Mouse (Mus musculus): ENCODE data around the gene Gm26602. TPM values are rescaled to one million over a fixed set of nuclear protein-coding genes. Genes with fewer than 3 reads are reported as not detected.
"Not testable (repeated sequence)": the region's sequence is repeated elsewhere in the genome, so short reads cannot be mapped to it uniquely, and the experiment has no call there.

Gene Gm26602
- polyA plus RNA-seq, 1 experiment from 2014 or later: 15.7 TPM

- peaks cover 30% of the 10 kb centered on the region for H3K4me1 ChIP-seq (replicated peaks)
- H3K27ac ChIP-seq: no peak within 1 kb of the TSS
- WGBS: 78% methylated on average over 6 of the region's 6 CpGs
- peaks cover 7% of the 10 kb centered on the region for H3K27me3 ChIP-seq
- no peak for ATAC-seq (replicated peaks; ENCODE audit: insufficient number of reproducible peaks, insufficient read depth, low FRiP score, low read depth)
- no peaks in the 10 kb centered on the region for H3K36me3 ChIP-seq
- H3K4me3 ChIP-seq: no peak within 1 kb of the TSS
- H3K9me3 ChIP-seq (replicated peaks): no peaks in the 10 kb centered on the region
- H3K9ac ChIP-seq: no peak within 1 kb of the TSS
- H3K4me2 ChIP-seq: no peak within 1 kb of the TSS
Observed at GRCm38 (mm10) chr10:79886054-79886453, 24.6 kb upstream of the Gm26602 start, which contains the start of gene Elane. Gene Elane (plus strand): TSS chr10:79886247.

- Histone ChIP-seq H3K4me3 (no peak overlapping the region), H3K4me1 (replicated peaks) (peaks cover 27% of the 10 kb centered on the region), H3K9ac (no peak overlapping the region), H3K4me2 (no peak overlapping the region), H3K27ac (no peak overlapping the region), H3K36me3 (no peaks in the 10 kb centered on the region), H3K27me3 (peaks cover 9% of the 10 kb centered on the region; the same call in 1 of the 2 replicates), H3K9me3 (replicated peaks) (no peaks in the 10 kb centered on the region)
- ATAC-seq (replicated peaks; ENCODE audit: insufficient number of reproducible peaks, insufficient read depth, low FRiP score, low read depth): no peak
- 78% methylated on average over 8 of the region's 8 CpGs for WGBS
Observed at GRCm38 (mm10) chr10:79886611-79887010, 24.0 kb upstream of the Gm26602 start.

DNA sequence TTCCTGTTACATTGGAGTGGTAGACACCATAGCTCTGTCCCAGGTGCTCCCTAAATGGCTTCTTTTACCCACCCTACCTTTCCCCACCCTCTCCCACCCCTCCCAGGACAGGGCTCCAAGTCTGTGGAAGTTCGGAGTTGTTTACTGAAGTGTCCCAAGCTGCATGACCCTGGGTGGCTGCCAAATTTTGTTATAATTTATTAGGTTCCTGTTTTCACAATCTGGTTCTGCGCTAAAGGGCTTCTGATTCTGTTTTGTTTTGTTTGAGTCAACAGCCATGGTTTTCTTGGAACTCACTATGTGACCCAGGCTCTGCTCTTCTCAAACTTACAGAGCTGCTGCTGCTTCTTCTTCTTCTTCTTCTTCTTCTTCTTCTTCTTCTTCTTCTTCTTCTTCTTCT is 21.3 kb upstream of the Gm26602 start:
- H3K27ac ChIP-seq: no peak overlapping the region
- 74% methylated on average over 2 of the region's 2 CpGs for WGBS
- no peaks in the 10 kb centered on the region for H3K36me3 ChIP-seq
- no peak overlapping the region for H3K4me2 ChIP-seq
- H3K27me3 ChIP-seq: peaks cover 6% of the 10 kb centered on the region; the same call in 1 of the 2 replicates
- no peaks in the 10 kb centered on the region for H3K9me3 ChIP-seq (replicated peaks)
- no peak for ATAC-seq (replicated peaks; ENCODE audit: insufficient number of reproducible peaks, insufficient read depth, low FRiP score, low read depth)
- H3K4me1 ChIP-seq (replicated peaks): peaks cover 4% of the 10 kb centered on the region
- no peak overlapping the region for H3K4me3 ChIP-seq
- no peak overlapping the region for H3K9ac ChIP-seq

DNA sequence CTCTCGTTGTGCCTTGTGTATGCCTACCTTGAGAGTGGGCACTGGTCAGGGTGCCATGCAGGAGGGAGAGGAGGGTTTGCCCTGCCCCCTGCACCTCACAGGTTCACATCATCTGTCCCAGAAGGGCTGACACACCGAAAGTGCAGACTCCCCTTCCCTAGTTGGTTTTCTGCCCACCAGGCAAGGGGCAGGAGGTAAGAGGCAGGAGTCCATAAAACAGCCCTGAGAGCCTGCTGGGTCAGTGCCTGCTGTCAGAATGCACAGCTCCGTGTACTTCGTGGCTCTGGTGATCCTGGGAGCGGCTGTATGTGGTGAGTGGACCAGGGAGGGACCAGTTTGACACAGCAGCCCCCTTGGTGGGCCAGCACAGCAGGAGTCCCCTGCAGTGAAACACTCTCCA is 20.0 kb upstream of the Gm26602 start, which contains the start of gene Cfd:
Cfd (plus strand) TSS at position 184 of the 400 bp plus-strand sequence.
- Histone ChIP-seq H3K36me3 (peaks cover 8% of the 10 kb centered on the region; the same call in 1 of the 2 replicates), H3K9ac (no peak within 1 kb of the TSS), H3K4me2 (no peak within 1 kb of the TSS), H3K9me3 (replicated peaks) (no peaks in the 10 kb centered on the region), H3K27me3 (peaks cover 6% of the 10 kb centered on the region; the same call in 1 of the 2 replicates), H3K4me3 (no peak within 1 kb of the TSS), H3K4me1 (replicated peaks) (0 out of 2 replicates have a peak, but pooled peaks cover 2% of the 10 kb centered on the region), H3K27ac (no peak within 1 kb of the TSS)
- no peak for ATAC-seq (replicated peaks; ENCODE audit: insufficient number of reproducible peaks, insufficient read depth, low FRiP score, low read depth)
- WGBS: 33% methylated on average over 5 of the region's 5 CpGs

DNA sequence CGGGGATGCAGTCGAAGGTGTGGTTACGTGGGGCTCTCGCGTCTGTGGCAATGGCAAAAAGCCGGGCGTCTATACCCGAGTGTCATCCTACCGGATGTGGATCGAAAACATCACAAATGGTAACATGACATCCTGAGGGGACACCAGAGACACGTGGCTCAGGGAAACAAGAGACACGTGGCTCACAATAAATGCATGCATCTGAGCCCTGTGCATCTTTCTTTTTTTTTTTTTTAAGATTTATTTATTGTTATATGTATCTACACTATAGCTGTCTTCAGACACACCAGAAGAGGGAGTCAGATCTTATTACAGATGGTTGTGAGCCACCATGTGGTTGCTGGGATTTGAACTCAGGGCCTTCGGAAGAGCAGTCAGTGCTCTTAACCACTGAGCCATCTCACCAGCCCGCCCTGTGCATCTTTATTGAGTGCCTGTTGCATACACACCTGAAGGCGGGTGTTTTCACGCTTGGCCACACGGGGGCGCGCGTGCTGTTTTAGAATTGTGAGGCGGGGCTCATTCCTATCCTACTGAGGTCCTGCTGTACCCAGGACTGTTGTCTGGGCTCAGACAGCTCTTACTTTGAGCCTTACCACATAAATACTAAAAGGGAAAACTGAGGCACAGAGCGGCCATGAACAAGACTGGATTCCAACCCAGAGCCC is 18.1 kb upstream of the Gm26602 start:
- WGBS: 42% methylated on average over 22 of the region's 22 CpGs
- not testable (repeated sequence) for H3K4me1 ChIP-seq (replicated peaks); H3K27ac ChIP-seq; H3K9ac ChIP-seq; H3K4me3 ChIP-seq; H3K4me2 ChIP-seq; H3K27me3 ChIP-seq; H3K9me3 ChIP-seq (replicated peaks)
- H3K36me3 ChIP-seq: peaks cover 24% of the 10 kb centered on the region
- peak; percentile 59; the same call in 1 of the 2 replicates for ATAC-seq (replicated peaks; ENCODE audit: insufficient number of reproducible peaks, insufficient read depth, low FRiP score, low read depth)

- WGBS: 90% methylated on average over 16 of the region's 16 CpGs
- ATAC-seq (replicated peaks; ENCODE audit: insufficient number of reproducible peaks, insufficient read depth, low FRiP score, low read depth): no peak
- Histone ChIP-seq H3K9ac (no peak overlapping the region), H3K4me3 (no peak overlapping the region), H3K4me2 (no peak overlapping the region), H3K9me3 (replicated peaks) (no peaks in the 10 kb centered on the region), H3K27ac (no peak overlapping the region), H3K27me3 (peaks cover 1% of the 10 kb centered on the region; the same call in 1 of the 2 replicates), H3K4me1 (replicated peaks) (0 out of 2 replicates have a peak, but pooled peaks cover 2% of the 10 kb centered on the region), H3K36me3 (peaks cover 44% of the 10 kb centered on the region)
Observed at GRCm38 (mm10) chr10:79896306-79896705, 14.3 kb upstream of the Gm26602 start.

DNA sequence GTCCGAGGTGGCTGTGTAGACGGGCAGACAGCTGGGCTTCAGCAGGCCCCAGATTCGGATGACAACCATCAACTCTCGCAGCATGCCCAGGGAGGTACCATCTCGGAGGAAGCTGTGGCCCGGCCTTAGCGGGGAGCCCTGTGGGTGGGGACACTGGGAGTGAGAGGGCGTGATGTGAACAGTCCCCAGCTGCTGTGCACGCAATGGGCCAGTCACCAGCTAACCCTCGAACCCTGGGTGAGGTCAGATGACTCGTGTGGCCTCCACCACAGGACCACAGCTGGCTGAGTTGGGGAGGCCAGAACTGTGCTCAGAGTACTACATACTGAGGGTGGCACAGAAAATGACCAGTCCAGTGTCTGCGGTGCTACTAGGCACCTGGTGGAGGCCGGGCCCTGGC is 13.8 kb upstream of the Gm26602 start:
- Histone ChIP-seq H3K4me2 (no peak overlapping the region), H3K9ac (no peak overlapping the region), H3K4me1 (replicated peaks) (0 out of 2 replicates have a peak, but pooled peaks cover 2% of the 10 kb centered on the region), H3K9me3 (replicated peaks) (no peaks in the 10 kb centered on the region), H3K36me3 (peaks cover 44% of the 10 kb centered on the region), H3K27ac (no peak overlapping the region), H3K4me3 (no peak overlapping the region), H3K27me3 (no peaks in the 10 kb centered on the region)
- WGBS: 87% methylated on average over 13 of the region's 13 CpGs
- no peak for ATAC-seq (replicated peaks; ENCODE audit: insufficient number of reproducible peaks, insufficient read depth, low FRiP score, low read depth)

- no peak for ATAC-seq (replicated peaks; ENCODE audit: insufficient number of reproducible peaks, insufficient read depth, low FRiP score, low read depth)
- Histone ChIP-seq H3K9me3 (replicated peaks) (no peaks in the 10 kb centered on the region), H3K4me1 (replicated peaks) (0 out of 2 replicates have a peak, but pooled peaks cover 2% of the 10 kb centered on the region), H3K4me2 (no peak overlapping the region), H3K4me3 (no peak overlapping the region), H3K27me3 (no peaks in the 10 kb centered on the region), H3K36me3 (peaks cover 50% of the 10 kb centered on the region), H3K9ac (no peak overlapping the region), H3K27ac (no peak overlapping the region)
- 54% methylated on average over 20 of the region's 20 CpGs for WGBS
Observed at GRCm38 (mm10) chr10:79897316-79898245, 13.1 kb upstream of the Gm26602 start.

DNA sequence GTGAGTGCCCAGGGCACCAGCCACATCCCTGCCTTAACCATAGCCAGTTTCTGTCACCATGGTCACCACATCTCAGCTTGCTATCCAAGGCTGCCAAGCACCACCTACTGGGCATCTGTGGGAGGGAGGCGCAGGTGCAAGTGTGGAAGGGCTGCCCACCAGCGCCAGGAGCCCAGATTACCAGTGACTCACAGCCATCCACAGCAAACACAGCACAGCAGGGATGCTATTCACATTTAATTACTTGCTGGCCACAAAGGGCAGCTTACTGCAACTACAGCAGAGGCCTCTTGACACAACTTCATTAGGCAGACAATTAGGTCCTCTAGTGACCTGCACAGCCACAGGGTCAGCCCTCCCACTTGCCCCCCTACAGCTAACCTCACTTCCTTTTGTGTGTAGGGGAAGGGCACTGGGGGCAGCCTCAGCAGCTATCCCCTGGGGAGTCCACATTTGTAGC is 9.7 kb upstream of the Gm26602 start:
- no peak for ATAC-seq (replicated peaks; ENCODE audit: insufficient number of reproducible peaks, insufficient read depth, low FRiP score, low read depth)
- 52% methylated on average over 2 of the region's 2 CpGs for WGBS
- no peaks in the 10 kb centered on the region for H3K9me3 ChIP-seq (replicated peaks)
- no peak overlapping the region for H3K27ac ChIP-seq
- H3K4me1 ChIP-seq (replicated peaks): no peaks in the 10 kb centered on the region
- no peaks in the 10 kb centered on the region for H3K27me3 ChIP-seq
- no peak overlapping the region for H3K9ac ChIP-seq
- peaks cover 70% of the 10 kb centered on the region for H3K36me3 ChIP-seq
- H3K4me2 ChIP-seq: no peak overlapping the region
- H3K4me3 ChIP-seq: no peak overlapping the region

- H3K27me3 ChIP-seq: no peaks in the 10 kb centered on the region
- no peak for ATAC-seq (replicated peaks; ENCODE audit: insufficient number of reproducible peaks, insufficient read depth, low FRiP score, low read depth)
- no peak overlapping the region for H3K27ac ChIP-seq
- no peak overlapping the region for H3K4me2 ChIP-seq
- peaks cover 53% of the 10 kb centered on the region for H3K36me3 ChIP-seq
- peaks cover 10% of the 10 kb centered on the region for H3K4me1 ChIP-seq (replicated peaks)
- no peaks in the 10 kb centered on the region for H3K9me3 ChIP-seq (replicated peaks)
- no peak overlapping the region for H3K4me3 ChIP-seq
- WGBS: 94% methylated on average over 9 of the region's 9 CpGs
- H3K9ac ChIP-seq: no peak overlapping the region
Observed at GRCm38 (mm10) chr10:79906712-79907111, 3.9 kb upstream of the Gm26602 start.

GRCm38 (mm10) chr10:79907415-79907814 is 3.2 kb upstream of the Gm26602 start:
- Histone ChIP-seq H3K4me3 (no peak overlapping the region), H3K4me1 (replicated peaks) (peaks cover 10% of the 10 kb centered on the region), H3K9me3 (replicated peaks) (no peaks in the 10 kb centered on the region), H3K9ac (no peak overlapping the region), H3K27me3 (no peaks in the 10 kb centered on the region), H3K4me2 (no peak overlapping the region), H3K36me3 (peaks cover 49% of the 10 kb centered on the region), H3K27ac (no peak overlapping the region)
- ATAC-seq (replicated peaks; ENCODE audit: insufficient number of reproducible peaks, insufficient read depth, low FRiP score, low read depth): no peak
- WGBS: 94% methylated on average over 10 of the region's 10 CpGs

All from heart, embryonic 15.5 days (tissue).